Mouse (Mus musculus): ENCODE measurements at regions not wholly inside any gene's neighbourhood (a gene's known extent, or its start where the extent isn't known, plus 50 kb on each side); places are given as distances from the start of the nearest gene placed in this dataset.

DNA sequence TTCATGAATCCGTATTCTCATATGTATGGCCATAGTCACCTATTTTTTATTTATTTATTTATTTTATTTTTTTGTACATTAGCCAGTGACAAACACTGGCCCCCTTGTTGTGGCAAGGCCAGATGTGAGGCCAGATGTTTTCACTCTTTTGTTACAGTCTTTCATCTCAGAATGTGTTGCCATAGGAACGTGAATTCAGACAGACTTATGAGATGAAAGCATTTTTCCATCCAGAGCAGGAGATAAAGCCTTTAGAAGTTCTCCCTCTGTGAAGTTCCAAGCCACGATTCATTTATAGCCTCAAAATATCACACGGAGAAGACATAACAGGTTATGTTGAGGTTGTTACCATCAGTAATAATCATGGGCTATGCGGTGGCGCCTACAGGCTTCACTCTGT, 220.9 kb downstream of the Arpp21 start:
- no peaks in the 10 kb centered on the region for H3K27me3 ChIP-seq (ENCODE audit: insufficient read depth, low read length)
- H3K4me3 ChIP-seq (replicated peaks; ENCODE audit: low read length), result no peak overlapping the region
- no peaks in the 10 kb centered on the region for H3K9me3 ChIP-seq (ENCODE audit: low read length)
- no peaks in the 10 kb centered on the region for H3K4me1 ChIP-seq (replicated peaks; ENCODE audit: low read depth, low read length)
- TF ChIP-seq NANOG (IDR thresholded peaks at IDR 0.05; ENCODE audit: borderline replicate concordance, low read length), result no peak
- TF ChIP-seq CTCF (conservative IDR thresholded peaks at IDR 0.05; ENCODE audit: low read length), result no peak
- no peak for TF ChIP-seq POU5F1 (IDR thresholded peaks at IDR 0.05; ENCODE audit: borderline replicate concordance, low read length)
- no peaks in the 10 kb centered on the region for H3K36me3 ChIP-seq (ENCODE audit: insufficient read depth, low read length)

DNA sequence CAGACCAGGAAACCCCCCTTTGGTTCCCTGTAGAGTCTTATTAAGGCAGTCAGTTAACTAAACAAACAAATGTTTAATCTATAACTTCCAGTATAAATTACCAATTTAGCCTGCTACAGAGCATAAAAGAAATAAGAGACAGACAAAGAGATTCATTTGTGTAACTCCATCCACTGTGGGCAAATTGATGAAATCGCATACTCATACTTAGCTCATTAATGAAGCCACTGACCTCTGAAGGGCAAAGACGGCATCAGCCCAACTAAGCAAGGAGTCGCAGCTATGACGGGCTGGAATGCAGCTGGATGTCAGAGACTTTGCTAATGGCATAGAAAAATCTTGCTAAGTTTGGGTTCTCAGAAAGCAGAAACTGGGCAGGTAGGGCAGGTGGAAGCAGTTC, 241.3 kb downstream of the Arpp21 start:
- Histone ChIP-seq H3K9me3 (ENCODE audit: low read length) (no peaks in the 10 kb centered on the region), H3K27me3 (ENCODE audit: insufficient read depth, low read length) (no peaks in the 10 kb centered on the region), H3K4me1 (replicated peaks; ENCODE audit: low read depth, low read length) (no peaks in the 10 kb centered on the region), H3K4me3 (replicated peaks; ENCODE audit: low read length) (no peak overlapping the region), H3K36me3 (ENCODE audit: insufficient read depth, low read length) (no peaks in the 10 kb centered on the region)
- TF ChIP-seq CTCF (conservative IDR thresholded peaks at IDR 0.05; ENCODE audit: low read length), result no peak
- no peak for TF ChIP-seq NANOG (IDR thresholded peaks at IDR 0.05; ENCODE audit: borderline replicate concordance, low read length)
- TF ChIP-seq POU5F1 (IDR thresholded peaks at IDR 0.05; ENCODE audit: borderline replicate concordance, low read length), result no peak

DNA sequence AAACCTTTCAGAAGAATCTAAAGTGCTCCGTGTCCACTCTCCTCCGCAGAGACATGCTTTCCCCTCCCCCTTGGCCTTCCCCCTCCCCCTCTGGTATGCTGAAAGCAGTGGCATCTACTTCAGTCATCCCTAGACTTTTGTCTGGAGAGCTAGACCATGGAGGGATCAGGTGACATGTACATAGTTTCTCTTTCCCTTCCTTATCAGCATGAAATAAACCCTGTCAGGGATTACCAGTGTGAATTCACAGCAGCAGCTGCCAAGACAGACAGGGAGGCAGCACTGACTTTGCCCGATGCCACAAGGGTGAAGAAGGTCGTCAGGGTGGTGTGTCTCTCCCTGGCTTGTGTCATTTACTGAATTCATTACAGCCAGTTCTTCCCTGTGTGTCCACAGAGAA, 241.9 kb downstream of the Arpp21 start:
- Histone ChIP-seq H3K27me3 (ENCODE audit: insufficient read depth, low read length) (no peaks in the 10 kb centered on the region), H3K4me3 (replicated peaks; ENCODE audit: low read length) (no peak overlapping the region), H3K9me3 (ENCODE audit: low read length) (no peaks in the 10 kb centered on the region), H3K4me1 (replicated peaks; ENCODE audit: low read depth, low read length) (no peaks in the 10 kb centered on the region), H3K36me3 (ENCODE audit: insufficient read depth, low read length) (no peaks in the 10 kb centered on the region)
- TF ChIP-seq CTCF (conservative IDR thresholded peaks at IDR 0.05; ENCODE audit: low read length), result no peak
- no peak for TF ChIP-seq NANOG (IDR thresholded peaks at IDR 0.05; ENCODE audit: borderline replicate concordance, low read length)
- no peak for TF ChIP-seq POU5F1 (IDR thresholded peaks at IDR 0.05; ENCODE audit: borderline replicate concordance, low read length)

- Histone ChIP-seq H3K4me3 (replicated peaks; ENCODE audit: low read length) (no peak overlapping the region), H3K4me1 (replicated peaks; ENCODE audit: low read depth, low read length) (no peaks in the 10 kb centered on the region), H3K9me3 (ENCODE audit: low read length) (no peaks in the 10 kb centered on the region), H3K36me3 (ENCODE audit: insufficient read depth, low read length) (no peaks in the 10 kb centered on the region), H3K27me3 (ENCODE audit: insufficient read depth, low read length) (no peaks in the 10 kb centered on the region)
- no peak for TF ChIP-seq CTCF (conservative IDR thresholded peaks at IDR 0.05; ENCODE audit: low read length)
- TF ChIP-seq POU5F1 (IDR thresholded peaks at IDR 0.05; ENCODE audit: borderline replicate concordance, low read length), result no peak
These were observed 245.7 kb downstream of the Arpp21 start for GRCm38 (mm10) chr9:111990060-111990459.

GRCm38 (mm10) chr9:111963405-111964037, 272.2 kb downstream of the Arpp21 start:
- no peak overlapping the region for H3K4me3 ChIP-seq (replicated peaks; ENCODE audit: low read length)
- no peaks in the 10 kb centered on the region for H3K36me3 ChIP-seq (ENCODE audit: insufficient read depth, low read length)
- no peak for TF ChIP-seq POU5F1 (IDR thresholded peaks at IDR 0.05; ENCODE audit: borderline replicate concordance, low read length)
- TF ChIP-seq CTCF (conservative IDR thresholded peaks at IDR 0.05; ENCODE audit: low read length), result no peak
- TF ChIP-seq NANOG (IDR thresholded peaks at IDR 0.05; ENCODE audit: borderline replicate concordance, low read length), result no peak
- no peaks in the 10 kb centered on the region for H3K4me1 ChIP-seq (replicated peaks; ENCODE audit: low read depth, low read length)
- no peaks in the 10 kb centered on the region for H3K27me3 ChIP-seq (ENCODE audit: insufficient read depth, low read length)
- H3K9me3 ChIP-seq (ENCODE audit: low read length), result 0 out of 2 replicates have a peak, but pooled peaks cover 4% of the 10 kb centered on the region

DNA sequence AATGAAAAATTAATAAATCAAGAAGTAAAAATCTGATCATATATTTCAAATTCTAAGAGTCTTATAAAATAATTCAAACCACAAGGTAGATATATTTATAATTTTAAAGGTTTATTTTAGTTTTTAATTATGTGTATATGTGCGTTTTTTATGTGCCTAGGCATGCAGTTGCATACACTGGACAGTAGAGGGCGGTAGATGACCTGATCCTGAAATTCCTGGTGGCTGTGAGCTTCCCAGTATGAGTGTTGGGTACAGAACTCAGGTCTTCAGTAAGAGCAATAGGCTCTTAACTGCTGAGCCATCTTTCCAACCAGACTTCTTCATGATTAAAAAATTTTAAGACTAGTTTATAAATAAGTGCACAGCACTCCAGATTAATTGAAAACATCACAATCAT, 267.7 kb upstream of the Stac start:
- no peaks in the 10 kb centered on the region for H3K4me1 ChIP-seq (replicated peaks; ENCODE audit: low read depth, low read length)
- H3K27me3 ChIP-seq (ENCODE audit: insufficient read depth, low read length), result no peaks in the 10 kb centered on the region
- H3K4me3 ChIP-seq (replicated peaks; ENCODE audit: low read length), result no peak overlapping the region
- TF ChIP-seq NANOG (IDR thresholded peaks at IDR 0.05; ENCODE audit: borderline replicate concordance, low read length), result no peak
- peak; percentile 98 for TF ChIP-seq CTCF (conservative IDR thresholded peaks at IDR 0.05; ENCODE audit: low read length)
- TF ChIP-seq POU5F1 (IDR thresholded peaks at IDR 0.05; ENCODE audit: borderline replicate concordance, low read length), result no peak
- H3K36me3 ChIP-seq (ENCODE audit: insufficient read depth, low read length), result no peaks in the 10 kb centered on the region
- peaks cover 10% of the 10 kb centered on the region; the same call in 1 of the 2 replicates for H3K9me3 ChIP-seq (ENCODE audit: low read length)

DNA sequence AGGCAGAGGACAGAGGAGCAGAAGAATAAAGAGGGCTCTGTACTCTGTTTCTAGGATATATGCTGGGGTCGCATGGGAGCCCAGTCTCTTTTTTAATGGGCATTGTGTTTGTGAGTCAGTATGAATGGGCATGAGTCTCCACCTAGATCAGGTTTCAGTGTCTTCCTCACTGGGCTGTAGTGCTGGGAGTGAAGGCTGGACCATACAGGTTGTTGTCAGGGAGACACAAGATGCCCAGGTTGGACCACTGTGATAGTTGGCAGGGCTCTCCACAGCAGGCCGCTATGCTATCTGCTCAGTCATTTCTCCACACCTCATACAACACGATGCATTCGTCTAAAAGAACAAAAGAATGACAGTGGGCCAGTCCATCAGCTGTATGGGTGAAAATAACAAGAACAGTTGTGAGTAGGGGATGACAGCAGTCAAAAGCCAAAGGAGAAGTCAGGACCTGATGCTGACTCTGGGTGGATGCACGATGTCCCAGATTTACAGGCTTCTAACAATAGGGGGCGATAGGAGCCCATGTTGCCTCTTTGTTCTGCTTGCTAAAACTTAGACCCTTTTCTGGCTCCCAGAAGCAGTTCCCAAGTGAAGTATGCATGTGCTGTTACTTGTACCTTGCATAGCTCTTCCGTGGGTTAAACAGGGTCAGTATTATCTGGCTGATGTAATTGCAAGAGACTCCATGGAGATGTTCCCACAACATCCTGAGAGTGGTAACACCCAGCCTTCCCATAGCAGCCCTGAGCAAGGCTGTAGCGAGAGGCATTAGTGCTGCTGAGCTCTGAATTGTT, 249.3 kb upstream of the Stac start:
- Histone ChIP-seq H3K4me3 (replicated peaks; ENCODE audit: low read length) (no peak overlapping the region), H3K4me1 (replicated peaks; ENCODE audit: low read depth, low read length) (no peaks in the 10 kb centered on the region), H3K27me3 (ENCODE audit: insufficient read depth, low read length) (no peaks in the 10 kb centered on the region; the same call in 1 of the 2 replicates), H3K9me3 (ENCODE audit: low read length) (no peaks in the 10 kb centered on the region), H3K36me3 (ENCODE audit: insufficient read depth, low read length) (no peaks in the 10 kb centered on the region)
- peak; percentile 37 for TF ChIP-seq CTCF (conservative IDR thresholded peaks at IDR 0.05; ENCODE audit: low read length)
- TF ChIP-seq POU5F1 (IDR thresholded peaks at IDR 0.05; ENCODE audit: borderline replicate concordance, low read length), result no peak
- no peak for TF ChIP-seq NANOG (IDR thresholded peaks at IDR 0.05; ENCODE audit: borderline replicate concordance, low read length)

- no peaks in the 10 kb centered on the region for H3K27me3 ChIP-seq (ENCODE audit: insufficient read depth, low read length)
- H3K4me1 ChIP-seq (replicated peaks; ENCODE audit: low read depth, low read length), result no peaks in the 10 kb centered on the region
- H3K36me3 ChIP-seq (ENCODE audit: insufficient read depth, low read length), result no peaks in the 10 kb centered on the region
- no peak for TF ChIP-seq CTCF (conservative IDR thresholded peaks at IDR 0.05; ENCODE audit: low read length)
- no peak for TF ChIP-seq POU5F1 (IDR thresholded peaks at IDR 0.05; ENCODE audit: borderline replicate concordance, low read length)
- no peak for TF ChIP-seq NANOG (IDR thresholded peaks at IDR 0.05; ENCODE audit: borderline replicate concordance, low read length)
- no peak overlapping the region for H3K4me3 ChIP-seq (replicated peaks; ENCODE audit: low read length)
- no peaks in the 10 kb centered on the region for H3K9me3 ChIP-seq (ENCODE audit: low read length)
These were observed 242.3 kb upstream of the Stac start for GRCm38 (mm10) chr9:111932455-111932854.
